Mouse (Mus musculus): ENCODE measurements around the gene Rrp36.

GRCm38 (mm10) chr17:46622269-46622668, 51.9 kb downstream of the Rrp36 start:
- TF ChIP-seq CHD2 (IDR thresholded peaks at IDR 0.05; ENCODE audit: low read depth, low read length) (no peak), MAFK (IDR thresholded peaks at IDR 0.05; ENCODE audit: insufficient read depth, low read depth, low read length) (no peak), HCFC1 (IDR thresholded peaks at IDR 0.05; ENCODE audit: borderline replicate concordance, insufficient read depth, low read length) (no peak), ZNF384 (IDR thresholded peaks at IDR 0.05; ENCODE audit: low read depth, low read length) (no peak)

Data from ES-E14 (cell line).